Mouse (Mus musculus) midbrain, embryonic 10.5 days (tissue): Measurements from ENCODE around the gene Smim4. TPM values are rescaled to one million over a fixed set of nuclear protein-coding genes. Genes with fewer than 3 reads are reported as not detected.

ENCODE experiments used
- DNase-seq: peaks from one replicate; pipeline ENCODE4 v3.0.0-alpha.2; 2017; ENCODE audit warnings: low spot score
- H3K27ac ChIP-seq: fragments of 300-500 bp; sonication (generic); replicated peaks from 2 replicates; pipeline ENCODE4 v1.5.1; 2016; ENCODE audit warnings: mild to moderate bottlenecking
- H3K27me3 ChIP-seq: fragments of 300-500 bp; sonication (generic); 2 replicates; pipeline ENCODE4 v1.6.1; 2016; ENCODE audit warnings: low read depth, mild to moderate bottlenecking; ENCODE audit not compliant: poor library complexity, severe bottlenecking
- H3K36me3 ChIP-seq: fragments of 300-500 bp; sonication (generic); 2 replicates; pipeline ENCODE4 v1.6.1; 2016; ENCODE audit warnings: mild to moderate bottlenecking, moderate library complexity
- H3K4me1 ChIP-seq: fragments of 300-500 bp; sonication (generic); 2 replicates; pipeline ENCODE4 v1.6.1; 2016
- H3K4me3 ChIP-seq: fragments of 300-500 bp; sonication (generic); 2 replicates; pipeline ENCODE4 v1.5.1; 2016; ENCODE audit warnings: mild to moderate bottlenecking, moderate library complexity
- H3K9me3 ChIP-seq: fragments of 300-500 bp; sonication (generic); replicated peaks from 2 replicates; pipeline ENCODE4 v1.6.1; 2016; ENCODE audit warnings: mild to moderate bottlenecking
- WGBS: fragments of 180-500 bp; shearing (Covaris S2); methylation state at CpG from one replicate; pipeline ENCODE4 v1.1.7; 2016; 5-methylcytosine and 5-hydroxymethylcytosine counted together
- polyA plus RNA-seq: library from polyadenylated mRNA; unstranded; fragments of >200 nt; fragmentation: Nextera tagmentation; extraction: Ambion mirVana; gene quantifications from 2 replicates; pipeline ENCODE4 v1.2.1, GENCODE M21; 2016

The Smim4 gene
- polyA plus RNA-seq, 1 experiment from 2014 or later, result 64.3 TPM

- Histone ChIP-seq H3K4me3 (no peak overlapping the region), H3K27ac (no peak overlapping the region), H3K9me3 (no peaks in the 10 kb centered on the region), H3K4me1 (0 out of 2 replicates have a peak, but pooled peaks cover 3% of the 10 kb centered on the region), H3K36me3 (peaks cover 97% of the 10 kb centered on the region), H3K27me3 (no peaks in the 10 kb centered on the region)
- DNase-seq, result no peak
- 89% methylated on average over 3 of the region's 3 CpGs for WGBS
These were observed 49.3 kb downstream of the Smim4 start for GRCm38 (mm10) chr14:31079313-31080028.

GRCm38 (mm10) chr14:31078597-31079208, 50.1 kb downstream of the Smim4 start:
- no peak for DNase-seq
- Histone ChIP-seq H3K4me1 (0 out of 2 replicates have a peak, but pooled peaks cover 3% of the 10 kb centered on the region), H3K36me3 (peaks cover 97% of the 10 kb centered on the region), H3K4me3 (no peak overlapping the region), H3K27ac (no peak overlapping the region), H3K27me3 (no peaks in the 10 kb centered on the region), H3K9me3 (no peaks in the 10 kb centered on the region)
- 97% methylated on average over 3 of the region's 3 CpGs for WGBS

- no peak overlapping the region for H3K4me3 ChIP-seq
- H3K36me3 ChIP-seq, result peaks cover 95% of the 10 kb centered on the region
- no peaks in the 10 kb centered on the region for H3K9me3 ChIP-seq
- no peaks in the 10 kb centered on the region for H3K4me1 ChIP-seq
- WGBS, result 96% methylated on average over 4 of the region's 4 CpGs
- DNase-seq, result no peak
- H3K27ac ChIP-seq, result no peak overlapping the region
- no peaks in the 10 kb centered on the region for H3K27me3 ChIP-seq
These were observed 59.5 kb downstream of the Smim4 start for GRCm38 (mm10) chr14:31069086-31069733.

GRCm38 (mm10) chr14:31062277-31062676, 66.5 kb downstream of the Smim4 start:
- 91% methylated on average over 1 of the region's 1 CpGs for WGBS
- Histone ChIP-seq H3K36me3 (peaks cover 99% of the 10 kb centered on the region), H3K4me3 (no peak overlapping the region), H3K27ac (no peak overlapping the region), H3K9me3 (no peaks in the 10 kb centered on the region), H3K27me3 (no peaks in the 10 kb centered on the region), H3K4me1 (no peaks in the 10 kb centered on the region)
- DNase-seq, result no peak

- no peak for DNase-seq
- H3K4me1 ChIP-seq, result no peaks in the 10 kb centered on the region
- H3K36me3 ChIP-seq, result peaks cover 100% of the 10 kb centered on the region
- no peaks in the 10 kb centered on the region for H3K27me3 ChIP-seq
- no peak overlapping the region for H3K27ac ChIP-seq
- 93% methylated on average over 1 of the region's 1 CpGs for WGBS
- H3K9me3 ChIP-seq, result no peaks in the 10 kb centered on the region
- no peak overlapping the region for H3K4me3 ChIP-seq
These were observed 82.9 kb downstream of the Smim4 start for GRCm38 (mm10) chr14:31045817-31046216.

GRCm38 (mm10) chr14:31045296-31045695, 83.5 kb downstream of the Smim4 start:
- 93% methylated on average over 5 of the region's 5 CpGs for WGBS
- Histone ChIP-seq H3K36me3 (peaks cover 100% of the 10 kb centered on the region), H3K4me3 (no peak overlapping the region), H3K4me1 (no peaks in the 10 kb centered on the region), H3K27me3 (no peaks in the 10 kb centered on the region), H3K27ac (no peak overlapping the region), H3K9me3 (no peaks in the 10 kb centered on the region)
- DNase-seq, result no peak

Other genes starting within 250 kb of the Smim4 start
- gene Mustn1, start 249.8 kb downstream of the Smim4 start, polyA plus RNA-seq, result 0.19 and 0.46 TPM in 2 replicates
- not detected in 2 replicates for gene Itih4, start 242.5 kb downstream of the Smim4 start, polyA plus RNA-seq
- gene Itih3, start 205.2 kb downstream of the Smim4 start, polyA plus RNA-seq, result 0.53 and 0.59 TPM in 2 replicates
- gene Itih1, start 185.7 kb downstream of the Smim4 start, polyA plus RNA-seq, result not detected in 2 replicates
- gene Nek4, start 177.6 kb downstream of the Smim4 start, polyA plus RNA-seq, result 22.7 and 24.7 TPM in 2 replicates
- gene Glt8d1, start 127.6 kb downstream of the Smim4 start, polyA plus RNA-seq, result 52.4 and 53.8 TPM in 2 replicates
- gene Spcs1, start 127.3 kb downstream of the Smim4 start, polyA plus RNA-seq, result 274 and 277 TPM in 2 replicates
- gene Pbrm1, start 109.8 kb downstream of the Smim4 start, polyA plus RNA-seq, result 158 and 170 TPM in 2 replicates
- gene Gnl3, start 109.8 kb downstream of the Smim4 start, polyA plus RNA-seq, result 94.0 and 121 TPM in 2 replicates
- 543 and 572 TPM in 2 replicates for gene Nt5dc2, start 2.1 kb upstream of the Smim4 start, polyA plus RNA-seq
- gene Stab1, start 39.7 kb upstream of the Smim4 start, polyA plus RNA-seq, result 18.0 and 23.7 TPM in 2 replicates
- gene Tnnc1, start 79.4 kb upstream of the Smim4 start, polyA plus RNA-seq, result 0.80 and 1.1 TPM in 2 replicates
- 391 and 448 TPM in 2 replicates for gene Nisch, start 88.0 kb upstream of the Smim4 start, polyA plus RNA-seq
- 0.51 and 1.0 TPM in 2 replicates for gene Sema3g, start 88.9 kb upstream of the Smim4 start, polyA plus RNA-seq
- 13.4 and 13.5 TPM in 2 replicates for gene Phf7, start 122.4 kb upstream of the Smim4 start, polyA plus RNA-seq
- 136 and 151 TPM in 2 replicates for gene Bap1, start 122.5 kb upstream of the Smim4 start, polyA plus RNA-seq
- gene Dnah1, start 194.9 kb upstream of the Smim4 start, polyA plus RNA-seq, result 7.4 and 7.7 TPM in 2 replicates
- gene Capn7, start 207.7 kb upstream of the Smim4 start, polyA plus RNA-seq, result 28.9 and 35.5 TPM in 2 replicates